Mouse (Mus musculus) embryonic facial prominence, embryonic 13.5 days (tissue): ENCODE data around the gene Ablim1. TPM values are rescaled to one million over a fixed set of nuclear protein-coding genes. Genes with fewer than 3 reads are reported as not detected.

Experiments used
- ATAC-seq: fragments of 200-750 bp; cut with Nextera tagmentation; 2 replicates; pipeline ENCODE4 v1.8.0; 2017; ENCODE audit warnings: low read depth; ENCODE audit not compliant: insufficient number of reproducible peaks, insufficient read depth, low FRiP score, low TSS enrichment
- H3K27ac ChIP-seq: fragments of 300-500 bp; sonication (generic); 2 replicates; pipeline ENCODE4 v1.5.1; 2015; ENCODE audit warnings: moderate library complexity, mild to moderate bottlenecking, inconsistent platforms
- H3K27me3 ChIP-seq: fragments of 300-500 bp; sonication (generic); 2 replicates; pipeline ENCODE4 v1.6.1; 2015; ENCODE audit warnings: mild to moderate bottlenecking, inconsistent platforms
- H3K36me3 ChIP-seq: fragments of 300-500 bp; sonication (generic); 2 replicates; pipeline ENCODE4 v1.6.1; 2015; ENCODE audit warnings: mild to moderate bottlenecking, inconsistent platforms
- H3K4me1 ChIP-seq: fragments of 300-500 bp; sonication (generic); 2 replicates; pipeline ENCODE4 v1.6.1; 2015; ENCODE audit warnings: inconsistent platforms
- H3K4me2 ChIP-seq: fragments of 300-500 bp; sonication (generic); 2 replicates; pipeline ENCODE4 v1.6.1; 2015; ENCODE audit warnings: moderate library complexity, mild to moderate bottlenecking, inconsistent platforms
- H3K4me3 ChIP-seq: fragments of 300-500 bp; sonication (generic); 2 replicates; pipeline ENCODE4 v1.5.1; 2015; ENCODE audit warnings: mild to moderate bottlenecking, inconsistent platforms
- H3K9ac ChIP-seq: fragments of 300-500 bp; sonication (generic); 2 replicates; pipeline ENCODE4 v1.6.1; 2015; ENCODE audit warnings: mild to moderate bottlenecking, inconsistent platforms
- H3K9me3 ChIP-seq: fragments of 300-500 bp; sonication (generic); 2 replicates; pipeline ENCODE4 v1.6.1; 2016; ENCODE audit warnings: inconsistent platforms
- WGBS: fragments of 180-500 bp; shearing (Covaris S2); methylation state at CpG from one replicate; pipeline ENCODE4 v1.1.7; 2015; ENCODE audit warnings: mixed read lengths; 5-methylcytosine and 5-hydroxymethylcytosine counted together
- polyA plus RNA-seq: library from polyadenylated mRNA; unstranded; fragments of >200 nt; fragmentation: Nextera tagmentation; extraction: Ambion mirVana; gene quantifications from 2 replicates; pipeline ENCODE4 v1.2.1, GENCODE M21; 2015

Gene Ablim1
- polyA plus RNA-seq, 1 experiment from 2014 or later = 33.3 TPM

- Histone ChIP-seq H3K27ac (no peak overlapping the region), H3K27me3 (no peaks in the 10 kb centered on the region; the same call in 1 of the 2 replicates), H3K36me3 (no peaks in the 10 kb centered on the region), H3K4me1 (no peaks in the 10 kb centered on the region), H3K4me3 (no peak overlapping the region), H3K9me3 (0 out of 2 replicates have a peak, but pooled peaks cover 3% of the 10 kb centered on the region), H3K9ac (no peak overlapping the region), H3K4me2 (no peak overlapping the region)
- WGBS = 90% methylated on average over 3 of the region's 3 CpGs
- no peak for ATAC-seq
Measured at GRCm38 (mm10) chr19:57321839-57322238, 7.1 kb upstream of the Ablim1 start.

GRCm38 (mm10) chr19:57320656-57321382 lies 6.1 kb upstream of the Ablim1 start:
- WGBS = 75% methylated on average over 9 of the region's 9 CpGs
- Histone ChIP-seq H3K9ac (no peak overlapping the region), H3K36me3 (no peaks in the 10 kb centered on the region), H3K4me1 (no peaks in the 10 kb centered on the region), H3K9me3 (0 out of 2 replicates have a peak, but pooled peaks cover 3% of the 10 kb centered on the region), H3K4me2 (no peak overlapping the region), H3K27me3 (peaks cover 8% of the 10 kb centered on the region), H3K27ac (no peak overlapping the region), H3K4me3 (no peak overlapping the region)
- ATAC-seq = no peak

GRCm38 (mm10) chr19:57316597-57316996 lies 1.9 kb upstream of the Ablim1 start:
- Histone ChIP-seq H3K27me3 (peaks cover 43% of the 10 kb centered on the region), H3K36me3 (no peaks in the 10 kb centered on the region)

GRCm38 (mm10) chr19:57315013-57315565 lies 370 bp upstream of the Ablim1 start:
- Histone ChIP-seq H3K27ac (no peak overlapping the region), H3K9ac (peak overlapping the region; percentile 63), H3K36me3 (no peaks in the 10 kb centered on the region), H3K9me3 (0 out of 2 replicates have a peak, but pooled peaks cover 3% of the 10 kb centered on the region), H3K27me3 (peaks cover 50% of the 10 kb centered on the region), H3K4me1 (peaks cover 11% of the 10 kb centered on the region), H3K4me2 (peak overlapping the region; percentile 96), H3K4me3 (peak overlapping the region; percentile 52)
- WGBS = 39% methylated on average over 11 of the region's 11 CpGs
- ATAC-seq = no peak

More at GRCm38 (mm10) chr19:57316597-57316996, 1.9 kb upstream of the Ablim1 start:
- Histone ChIP-seq H3K4me2 (no peak overlapping the region), H3K4me1 (peaks cover 11% of the 10 kb centered on the region), H3K9me3 (0 out of 2 replicates have a peak, but pooled peaks cover 3% of the 10 kb centered on the region), H3K9ac (no peak overlapping the region), H3K4me3 (no peak overlapping the region), H3K27ac (no peak overlapping the region)
- 87% methylated on average over 3 of the region's 3 CpGs for WGBS
- no peak for ATAC-seq

- H3K27ac ChIP-seq = no peak overlapping the region
- peak overlapping the region; percentile 96 for H3K4me2 ChIP-seq
- no peak for ATAC-seq
- H3K27me3 ChIP-seq = peaks cover 50% of the 10 kb centered on the region
- H3K4me1 ChIP-seq = peaks cover 11% of the 10 kb centered on the region
- WGBS = 58% methylated on average over 3 of the region's 3 CpGs
- no peaks in the 10 kb centered on the region for H3K36me3 ChIP-seq
- no peak overlapping the region for H3K9ac ChIP-seq
- no peaks in the 10 kb centered on the region for H3K9me3 ChIP-seq
- peak overlapping the region; percentile 52 for H3K4me3 ChIP-seq
Measured at GRCm38 (mm10) chr19:57313891-57314345, 801 bp downstream of the Ablim1 start.

GRCm38 (mm10) chr19:57313226-57313625 lies 1.5 kb downstream of the Ablim1 start:
- Histone ChIP-seq H3K4me1 (peaks cover 11% of the 10 kb centered on the region), H3K27me3 (peaks cover 50% of the 10 kb centered on the region), H3K27ac (no peak overlapping the region), H3K9ac (no peak overlapping the region), H3K4me2 (no peak overlapping the region), H3K36me3 (no peaks in the 10 kb centered on the region), H3K4me3 (no peak overlapping the region), H3K9me3 (no peaks in the 10 kb centered on the region)
- WGBS = 72% methylated on average over 10 of the region's 10 CpGs
- ATAC-seq = no peak

- no peak overlapping the region for H3K4me2 ChIP-seq
- peaks cover 33% of the 10 kb centered on the region for H3K27me3 ChIP-seq
- no peaks in the 10 kb centered on the region for H3K9me3 ChIP-seq
- no peak overlapping the region for H3K27ac ChIP-seq
- no peak overlapping the region for H3K4me3 ChIP-seq
- no peaks in the 10 kb centered on the region for H3K36me3 ChIP-seq
- ATAC-seq = no peak
- no peak overlapping the region for H3K9ac ChIP-seq
- WGBS = 74% methylated on average over 4 of the region's 4 CpGs
- H3K4me1 ChIP-seq = peaks cover 8% of the 10 kb centered on the region
Measured at GRCm38 (mm10) chr19:57309980-57310379, 4.7 kb downstream of the Ablim1 start.

- 26% methylated on average over 4 of the region's 4 CpGs for WGBS
- Histone ChIP-seq H3K9ac (no peak overlapping the region), H3K4me3 (no peak overlapping the region), H3K9me3 (no peaks in the 10 kb centered on the region), H3K27me3 (peaks cover 7% of the 10 kb centered on the region), H3K4me2 (no peak overlapping the region), H3K4me1 (no peaks in the 10 kb centered on the region), H3K36me3 (no peaks in the 10 kb centered on the region), H3K27ac (no peak overlapping the region)
- ATAC-seq = no peak
Measured at GRCm38 (mm10) chr19:57306601-57307000, 8.1 kb downstream of the Ablim1 start.

- no peak for ATAC-seq
- H3K27me3 ChIP-seq = peaks cover 5% of the 10 kb centered on the region
- H3K4me2 ChIP-seq = no peak overlapping the region
- no peaks in the 10 kb centered on the region for H3K4me1 ChIP-seq
- H3K9ac ChIP-seq = no peak overlapping the region
- whole genome bisulfite sequencing = 60% methylated on average over 8 of the region's 8 CpGs
- no peak overlapping the region for H3K4me3 ChIP-seq
- H3K36me3 ChIP-seq = no peaks in the 10 kb centered on the region
- H3K27ac ChIP-seq = no peak overlapping the region; the same call in 1 of the 2 replicates
- no peaks in the 10 kb centered on the region for H3K9me3 ChIP-seq
Measured at GRCm38 (mm10) chr19:57305972-57306371, 8.7 kb downstream of the Ablim1 start.

- no peaks in the 10 kb centered on the region for H3K9me3 ChIP-seq
- H3K4me2 ChIP-seq = no peak overlapping the region
- no peak overlapping the region for H3K4me3 ChIP-seq
- 80% methylated on average over 2 of the region's 2 CpGs for WGBS
- H3K27me3 ChIP-seq = no peaks in the 10 kb centered on the region
- H3K27ac ChIP-seq = no peak overlapping the region
- no peak overlapping the region for H3K9ac ChIP-seq
- ATAC-seq = no peak
- H3K36me3 ChIP-seq = no peaks in the 10 kb centered on the region
- no peaks in the 10 kb centered on the region for H3K4me1 ChIP-seq
Measured at GRCm38 (mm10) chr19:57304666-57305065, 10.1 kb downstream of the Ablim1 start.

- 79% methylated on average over 12 of the region's 12 CpGs for WGBS
- H3K27ac ChIP-seq = no peak overlapping the region
- no peak overlapping the region for H3K4me2 ChIP-seq
Measured at GRCm38 (mm10) chr19:57301961-57302395, 12.7 kb downstream of the Ablim1 start.

GRCm38 (mm10) chr19:57298006-57298405 lies 16.7 kb downstream of the Ablim1 start:
- WGBS = 83% methylated on average over 5 of the region's 5 CpGs
- H3K9me3 ChIP-seq = no peaks in the 10 kb centered on the region
- H3K4me3 ChIP-seq = no peak overlapping the region
- H3K27me3 ChIP-seq = no peaks in the 10 kb centered on the region
- ATAC-seq = no peak
- H3K4me1 ChIP-seq = no peaks in the 10 kb centered on the region
- no peak overlapping the region for H3K9ac ChIP-seq
- no peak overlapping the region; the same call in 1 of the 2 replicates for H3K27ac ChIP-seq
- no peak overlapping the region for H3K4me2 ChIP-seq
- H3K36me3 ChIP-seq = no peaks in the 10 kb centered on the region

More at GRCm38 (mm10) chr19:57301961-57302395, 12.7 kb downstream of the Ablim1 start:
- H3K9ac ChIP-seq = no peak overlapping the region
- ATAC-seq = no peak
- H3K9me3 ChIP-seq = no peaks in the 10 kb centered on the region
- H3K4me1 ChIP-seq = no peaks in the 10 kb centered on the region
- H3K36me3 ChIP-seq = no peaks in the 10 kb centered on the region
- H3K27me3 ChIP-seq = no peaks in the 10 kb centered on the region
- H3K4me3 ChIP-seq = no peak overlapping the region
